Mouse (Mus musculus) kidney, adult 2 months (tissue): ENCODE data around the gene Il6.

ENCODE experiments used
- CTCF ChIP-seq: fragments of 200-500 bp; conservative IDR thresholded peaks from 2 replicates; pipeline ENCODE4 v1.5.1; 2011; ENCODE audit warnings: low read depth, mild to moderate bottlenecking, control low read depth, low read length, moderate library complexity, mixed read lengths; ENCODE audit not compliant: insufficient read depth, insufficient read length
- POLR2A ChIP-seq: fragments of 200-500 bp; IDR thresholded peaks from one replicate; pipeline ENCODE4 v1.6.1; 2011; ENCODE audit warnings: low read depth, low read length, control low read depth

GRCm38 (mm10) chr5:29974115-29974514 lies 38.8 kb upstream of the Il6 start:
- no peak for TF ChIP-seq CTCF
- no peak for TF ChIP-seq POLR2A
